Mouse (Mus musculus) splenic B cell, adult 2 months (primary cell): ENCODE data around the gene Kirrel2.

Experiments
- DNase-seq: peaks from one replicate; pipeline ENCODE4 v3.0.0-alpha.2; 2011; ENCODE audit warnings: low read depth, low spot score
- H3K27me3 ChIP-seq: 2 replicates; pipeline ENCODE4 v1.6.1; 2012; ENCODE audit warnings: mild to moderate bottlenecking, low read length, moderate library complexity, mixed read lengths; ENCODE audit not compliant: control insufficient read depth, poor library complexity, insufficient read depth, severe bottlenecking
- H3K36me3 ChIP-seq: 2 replicates; pipeline ENCODE4 v1.6.1; 2012; ENCODE audit warnings: mild to moderate bottlenecking, low read length, moderate library complexity, mixed read lengths; ENCODE audit not compliant: control insufficient read depth, poor library complexity, insufficient read depth, severe bottlenecking

Kirrel2 gene

GRCm38 (mm10) chr7:30412735-30413147 is 44.7 kb downstream of the Kirrel2 start:
- peak; percentile 88 for DNase-seq
- H3K27me3 ChIP-seq: no peaks in the 10 kb centered on the region
- H3K36me3 ChIP-seq: no peaks in the 10 kb centered on the region

- Histone ChIP-seq H3K36me3 (no peaks in the 10 kb centered on the region), H3K27me3 (0 out of 2 replicates have a peak, but pooled peaks cover 2% of the 10 kb centered on the region)
- no peak for DNase-seq
These were observed 46.5 kb downstream of the Kirrel2 start for GRCm38 (mm10) chr7:30411023-30411422.

DNA sequence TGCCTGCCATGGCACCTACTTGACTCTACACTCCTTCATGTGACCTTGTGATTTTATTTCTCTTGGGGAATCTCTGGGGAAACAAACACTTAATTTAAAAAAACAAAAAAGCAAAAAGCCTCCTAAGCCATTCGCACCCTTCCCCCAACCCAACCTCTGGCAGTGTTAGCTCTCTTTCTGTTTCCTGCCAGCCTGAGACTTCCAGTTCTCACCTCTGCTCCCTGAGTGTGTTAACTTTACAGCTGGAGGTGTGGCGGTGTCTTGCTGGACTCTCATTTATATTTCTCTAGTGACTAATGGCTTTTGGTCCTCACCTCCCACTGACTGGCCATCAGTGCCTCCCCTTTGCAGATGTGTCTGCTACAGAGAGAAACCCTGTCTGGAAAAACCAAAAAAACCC is 47.7 kb downstream of the Kirrel2 start:
- H3K27me3 ChIP-seq: 0 out of 2 replicates have a peak, but pooled peaks cover 2% of the 10 kb centered on the region
- DNase-seq: no peak
- H3K36me3 ChIP-seq: no peaks in the 10 kb centered on the region

GRCm38 (mm10) chr7:30408639-30409038 is 48.9 kb downstream of the Kirrel2 start:
- H3K36me3 ChIP-seq: no peaks in the 10 kb centered on the region
- DNase-seq: no peak
- peaks cover 2% of the 10 kb centered on the region; the same call in 1 of the 2 replicates for H3K27me3 ChIP-seq

GRCm38 (mm10) chr7:30402343-30402742 is 55.1 kb downstream of the Kirrel2 start:
- no peak for DNase-seq
- no peaks in the 10 kb centered on the region for H3K36me3 ChIP-seq
- H3K27me3 ChIP-seq: peaks cover 2% of the 10 kb centered on the region; the same call in 1 of the 2 replicates

DNA sequence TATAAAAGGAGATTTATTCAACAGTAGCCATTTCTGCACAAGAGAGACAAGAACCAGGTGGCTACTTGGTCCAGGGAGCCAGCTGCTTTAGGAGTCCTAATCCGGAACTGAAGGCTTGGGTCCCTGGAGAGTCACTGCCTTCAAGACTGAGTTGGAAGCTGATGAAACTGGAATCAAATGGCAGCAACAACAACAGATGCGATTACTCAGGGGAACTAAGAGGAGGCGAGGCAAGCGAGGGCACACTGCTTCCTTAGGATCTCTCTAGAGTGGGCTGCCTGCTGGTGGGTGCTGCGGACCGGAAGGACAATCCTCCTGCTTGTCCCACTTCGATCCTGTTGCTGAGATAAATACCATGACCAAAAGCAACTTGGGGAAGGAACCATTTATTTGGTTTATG is 57.8 kb downstream of the Kirrel2 start:
- no peaks in the 10 kb centered on the region for H3K36me3 ChIP-seq
- no peaks in the 10 kb centered on the region; the same call in 1 of the 2 replicates for H3K27me3 ChIP-seq

More for the DNA sequence above, 57.8 kb downstream of the Kirrel2 start:
- DNase-seq: no peak
